Mouse (Mus musculus) cerebellum, adult 9-10 months (tissue): ENCODE measurements around the gene Tgm1.

Experiments used
- DNase-seq: peaks from one replicate; pipeline ENCODE4 v3.0.0; 2022

Gene Tgm1

DNA sequence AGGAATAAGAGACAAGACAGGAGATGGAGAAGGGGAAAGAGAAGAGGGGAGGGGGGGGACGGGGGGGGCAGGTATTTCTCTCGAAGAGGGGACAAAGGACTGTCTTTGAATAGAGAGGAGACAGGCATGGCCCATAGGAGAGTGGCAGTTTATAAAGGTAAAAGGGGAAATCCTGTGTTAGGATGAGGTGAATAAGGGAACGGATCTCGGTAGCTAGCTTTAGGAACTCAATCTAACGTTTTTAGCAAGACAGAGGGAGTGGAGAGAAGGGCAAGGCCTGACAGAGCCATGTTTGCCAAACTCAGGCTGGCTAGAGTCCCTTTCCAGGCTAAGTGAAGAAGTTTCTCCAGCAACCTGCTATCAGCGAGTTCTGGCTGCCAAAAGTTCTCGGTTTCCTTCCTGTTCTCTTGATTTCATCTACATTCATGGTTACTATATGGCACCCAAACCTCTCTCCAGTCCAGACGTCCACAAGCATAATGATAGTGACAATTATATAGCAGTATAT lies 8.8 kb upstream of the Tgm1 start:
- peak; percentile 29 for DNase-seq

- peak; percentile 93 for DNase-seq
These were observed 8.1 kb upstream of the Tgm1 start, which contains the start of gene Rabggta for GRCm38 (mm10) chr14:55721700-55722437. Rabggta (minus strand) TSS chr14:55722263.

GRCm38 (mm10) chr14:55721076-55721475 lies 7.3 kb upstream of the Tgm1 start:
- peak; percentile 33 for DNase-seq

DNA sequence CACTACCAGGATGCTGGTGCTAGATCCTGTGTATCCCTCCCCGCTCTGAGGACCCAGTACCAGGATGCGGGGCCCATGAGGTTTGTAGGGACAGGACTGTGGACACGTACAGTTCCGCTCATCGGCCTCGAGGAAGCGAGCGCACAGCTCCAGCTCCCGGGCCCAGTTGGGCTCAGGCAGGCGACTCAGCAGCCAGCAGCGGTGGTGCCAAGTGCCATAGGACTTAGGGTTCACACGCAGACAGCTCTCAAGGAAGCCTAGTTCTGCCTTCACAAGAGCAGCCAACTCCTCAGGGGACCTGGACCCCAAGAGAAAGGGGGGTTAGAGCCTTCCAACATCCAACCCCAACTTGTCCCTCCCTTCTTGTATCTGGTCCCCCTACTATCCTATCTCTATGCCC lies 6.9 kb upstream of the Tgm1 start:
- DNase-seq = no peak

- no peak for DNase-seq
These were observed 6.0 kb upstream of the Tgm1 start for GRCm38 (mm10) chr14:55719737-55720136.

- DNase-seq = no peak
These were observed 3.2 kb upstream of the Tgm1 start for GRCm38 (mm10) chr14:55716884-55717283.

GRCm38 (mm10) chr14:55716271-55716670 lies 2.5 kb upstream of the Tgm1 start:
- no peak for DNase-seq

DNA sequence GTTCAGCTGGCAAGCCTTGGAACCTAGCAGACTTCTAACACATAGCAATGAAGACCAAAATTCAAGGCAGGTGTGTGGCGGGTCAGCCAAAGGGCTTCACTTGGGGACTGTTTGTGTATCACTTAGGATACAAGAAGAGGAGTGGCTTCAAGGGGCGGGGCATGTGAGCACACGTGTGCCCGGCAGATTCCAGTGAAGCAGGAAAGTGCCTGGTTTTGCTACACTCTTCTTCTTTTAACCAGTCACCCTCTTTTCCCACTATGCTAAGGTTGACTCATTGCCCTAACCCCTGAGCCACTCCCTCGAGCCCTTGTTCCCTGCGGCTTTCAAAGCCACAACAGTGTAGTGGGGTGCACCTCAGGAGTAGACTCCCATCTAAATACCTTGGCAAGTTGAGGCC lies 1.2 kb upstream of the Tgm1 start:
- no peak for DNase-seq

- DNase-seq = no peak
These were observed 558 bp downstream of the Tgm1 start for GRCm38 (mm10) chr14:55713007-55713728.

GRCm38 (mm10) chr14:55711786-55712185 lies 1.9 kb downstream of the Tgm1 start:
- DNase-seq = no peak

GRCm38 (mm10) chr14:55709509-55709908 lies 4.2 kb downstream of the Tgm1 start:
- no peak for DNase-seq

- no peak for DNase-seq
These were observed 6.3 kb downstream of the Tgm1 start for GRCm38 (mm10) chr14:55707397-55707796.

DNA sequence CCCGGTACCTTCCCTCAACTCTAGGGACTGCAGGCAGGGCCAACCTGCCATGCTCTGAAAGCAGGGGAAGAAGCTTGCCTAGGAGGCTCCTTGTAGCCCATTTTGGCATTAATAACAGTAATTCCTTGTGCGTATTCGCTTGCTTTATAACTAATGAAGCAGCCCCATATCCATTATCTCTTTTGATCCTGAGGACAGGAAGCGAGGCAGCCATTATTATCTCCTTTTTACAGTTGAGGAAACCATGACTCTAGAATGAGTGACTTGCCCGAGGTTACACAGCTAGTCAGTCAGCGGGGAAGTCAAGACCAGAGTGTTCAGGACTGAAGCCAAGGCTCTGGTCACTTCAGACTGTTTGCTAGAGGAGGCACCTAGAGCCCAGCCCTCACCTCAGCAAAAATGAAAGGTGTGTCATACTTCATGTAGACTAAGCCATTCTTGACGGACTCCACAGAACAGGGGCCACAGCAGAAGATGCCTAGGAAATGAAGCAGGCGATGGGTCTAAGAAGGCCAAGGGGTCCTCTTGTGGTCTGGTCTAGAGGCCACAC lies 7.6 kb downstream of the Tgm1 start:
- no peak for DNase-seq

GRCm38 (mm10) chr14:55702761-55703160 lies 11.0 kb downstream of the Tgm1 start:
- no peak for DNase-seq

DNA sequence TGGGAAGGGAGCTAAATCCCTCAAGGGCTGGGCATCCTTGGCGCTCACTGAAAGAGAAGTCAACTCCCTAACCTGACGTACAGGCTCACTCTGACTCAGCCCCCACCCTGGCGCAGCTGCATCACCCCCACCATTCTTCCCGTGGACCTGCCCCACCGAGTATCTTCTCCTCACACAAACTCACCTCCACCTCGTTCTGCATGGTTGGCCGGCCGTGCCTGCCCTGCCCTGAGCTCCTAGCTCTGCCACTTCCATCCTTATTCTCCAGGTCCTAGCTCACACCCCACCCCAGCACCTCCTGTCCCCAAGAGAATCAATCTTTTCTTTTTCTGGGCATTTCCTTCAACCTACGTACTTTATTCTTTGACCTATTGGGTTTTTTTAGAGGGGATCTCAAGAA lies 12.6 kb downstream of the Tgm1 start:
- DNase-seq = no peak

GRCm38 (mm10) chr14:55697226-55697625 lies 16.5 kb downstream of the Tgm1 start:
- DNase-seq = no peak

GRCm38 (mm10) chr14:55689433-55689832 lies 24.3 kb downstream of the Tgm1 start:
- no peak for DNase-seq

DNA sequence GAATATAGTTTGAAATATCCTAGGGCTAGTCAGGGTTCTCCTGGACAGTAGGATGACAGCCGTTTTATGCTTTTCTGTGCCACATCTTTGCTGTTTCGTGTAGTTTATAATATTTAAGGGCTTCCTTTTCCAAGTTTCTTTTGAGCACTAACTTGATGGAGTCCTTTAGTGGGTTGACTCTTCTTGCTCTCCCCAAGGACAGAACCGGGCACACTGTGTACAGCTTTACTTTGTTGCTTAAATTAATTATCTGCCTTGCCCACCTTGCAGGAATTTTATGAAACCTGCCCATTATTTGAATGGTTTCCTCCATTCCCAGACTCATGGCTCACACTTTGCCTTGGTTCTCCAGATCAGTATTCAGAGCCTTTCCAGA lies 31.6 kb downstream of the Tgm1 start:
- no peak for DNase-seq

GRCm38 (mm10) chr14:55681160-55682117 lies 32.3 kb downstream of the Tgm1 start, which contains the start of gene Tinf2:
Tinf2 (minus strand) TSS chr14:55681820.
- DNase-seq = peak; percentile 98

GRCm38 (mm10) chr14:55677615-55678014 lies 36.1 kb downstream of the Tgm1 start:
- no peak for DNase-seq

DNA sequence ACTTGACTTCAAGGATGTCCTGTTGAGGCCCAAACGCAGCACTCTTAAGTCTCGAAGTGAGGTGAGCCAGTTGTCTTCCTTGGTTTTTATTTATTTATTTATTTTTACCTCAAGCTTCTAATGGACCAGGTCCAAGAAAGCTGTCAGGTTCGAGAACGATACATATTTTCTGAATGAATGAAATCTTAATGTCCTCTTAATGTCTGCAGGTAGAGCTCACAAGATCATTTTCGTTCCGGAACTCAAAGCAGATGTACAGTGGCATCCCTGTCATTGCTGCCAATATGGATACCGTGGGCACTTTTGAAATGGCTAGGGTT lies 41.0 kb downstream of the Tgm1 start:
- DNase-seq = peak; percentile 63

DNA sequence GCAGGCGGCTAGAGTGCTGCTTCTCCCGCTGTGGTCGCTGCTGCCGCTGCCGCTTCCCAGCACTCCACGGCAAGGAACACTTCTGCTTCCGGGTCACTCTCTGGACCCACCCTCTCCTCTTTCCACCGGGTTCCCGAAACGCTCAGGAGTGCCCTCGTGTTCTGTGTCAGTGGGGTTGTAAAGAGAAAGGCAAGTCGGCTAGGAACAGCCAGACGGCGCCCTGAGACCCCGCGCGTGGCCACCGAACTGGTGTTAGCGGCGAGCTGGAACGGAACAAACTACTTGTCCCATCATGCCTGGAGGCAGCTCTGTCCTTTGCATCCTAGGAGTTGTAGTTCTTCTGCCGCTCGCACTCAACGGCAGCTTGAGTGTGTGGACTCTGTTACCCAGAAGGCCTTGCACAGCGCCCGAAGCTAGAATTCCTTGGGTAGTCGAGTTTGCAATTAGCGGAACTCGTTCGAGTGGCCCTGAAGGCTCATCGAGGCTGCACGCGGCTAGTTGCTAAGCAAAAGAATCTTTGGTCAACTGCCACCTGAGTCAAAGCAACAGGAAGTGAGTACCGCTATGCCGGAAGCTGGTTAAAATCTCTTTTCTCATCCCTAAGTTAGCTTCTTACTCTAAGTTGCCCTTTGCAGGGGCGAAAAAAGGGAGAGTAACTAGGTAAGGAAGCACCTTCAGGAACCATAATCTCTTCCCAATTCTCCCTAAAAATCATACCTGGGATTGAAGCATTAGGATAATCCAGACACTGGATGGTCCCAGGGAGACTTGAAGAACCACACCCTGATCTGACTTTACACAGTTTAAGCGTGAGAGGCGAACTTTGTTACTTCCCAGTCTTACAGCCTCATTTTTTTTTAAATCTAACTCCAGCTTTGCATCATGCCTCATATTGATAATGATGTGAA lies 41.6 kb downstream of the Tgm1 start, which contains the start of the genes Gmpr2 and Nedd8:
Gmpr2 (plus strand) TSS at position 109 of the 908 bp plus-strand sequence.
Nedd8 (minus strand) TSS at position 292 of the 908 bp plus-strand sequence.
- DNase-seq = peak; percentile 94
